Mouse (Mus musculus): ENCODE results near the gene Sltm.
A peak's percentile ranks its signal among the peaks of the same experiment; 100 is the strongest.
"Not testable (repeated sequence)": the region's sequence is repeated elsewhere in the genome, so short reads cannot be mapped to it uniquely, and the experiment has no call there.

Gene Sltm

GRCm38 (mm10) chr9:70551524-70551923, 9.0 kb downstream of the Sltm start:
- DNase-seq (ENCODE audit: low spot score) = no peak

GRCm38 (mm10) chr9:70552233-70552632, 9.7 kb downstream of the Sltm start:
- not testable (repeated sequence) for DNase-seq (ENCODE audit: low spot score)

- DNase-seq (ENCODE audit: low spot score) = no peak
Measured at GRCm38 (mm10) chr9:70555431-70555830, 12.9 kb downstream of the Sltm start.

- no peak for DNase-seq (ENCODE audit: low spot score)
Measured at GRCm38 (mm10) chr9:70556796-70557195, 14.2 kb downstream of the Sltm start.

- no peak for DNase-seq (ENCODE audit: low spot score)
Measured at GRCm38 (mm10) chr9:70562825-70563224, 20.3 kb downstream of the Sltm start.

GRCm38 (mm10) chr9:70567651-70568050, 25.1 kb downstream of the Sltm start:
- DNase-seq (ENCODE audit: low spot score) = no peak

GRCm38 (mm10) chr9:70570351-70570750, 27.8 kb downstream of the Sltm start:
- no peak for DNase-seq (ENCODE audit: low spot score)

GRCm38 (mm10) chr9:70578123-70578522, 35.6 kb downstream of the Sltm start:
- DNase-seq (ENCODE audit: low spot score) = no peak

- DNase-seq (ENCODE audit: low spot score) = no peak
Measured at GRCm38 (mm10) chr9:70580956-70581355, 38.4 kb downstream of the Sltm start.

GRCm38 (mm10) chr9:70584641-70585040, 42.1 kb downstream of the Sltm start:
- DNase-seq (ENCODE audit: low spot score) = no peak

GRCm38 (mm10) chr9:70585172-70585571, 42.6 kb downstream of the Sltm start:
- DNase-seq (ENCODE audit: low spot score) = no peak

- no peak for DNase-seq (ENCODE audit: low spot score)
Measured at GRCm38 (mm10) chr9:70587171-70587570, 44.6 kb downstream of the Sltm start.

- no peak for DNase-seq (ENCODE audit: low spot score)
Measured at GRCm38 (mm10) chr9:70590775-70591174, 48.2 kb downstream of the Sltm start.

GRCm38 (mm10) chr9:70591486-70591885, 48.9 kb downstream of the Sltm start:
- no peak for DNase-seq (ENCODE audit: low spot score)

GRCm38 (mm10) chr9:70598271-70598670, 55.7 kb downstream of the Sltm start:
- no peak for DNase-seq (ENCODE audit: low spot score)

GRCm38 (mm10) chr9:70602186-70602845, 59.8 kb downstream of the Sltm start:
- no peak for DNase-seq (ENCODE audit: low spot score)

GRCm38 (mm10) chr9:70611026-70611673, 68.6 kb downstream of the Sltm start:
- peak; percentile 22 for DNase-seq (ENCODE audit: low spot score)

GRCm38 (mm10) chr9:70629711-70630110, 87.2 kb downstream of the Sltm start:
- DNase-seq (ENCODE audit: low spot score) = no peak

GRCm38 (mm10) chr9:70631665-70632064, 89.1 kb downstream of the Sltm start:
- no peak for DNase-seq (ENCODE audit: low spot score)

- no peak for DNase-seq (ENCODE audit: low spot score)
Measured at GRCm38 (mm10) chr9:70636748-70637147, 94.2 kb downstream of the Sltm start.

All from adipocyte (in vitro differentiated cells).